Mouse (Mus musculus) thymus, adult 2 months (tissue): Measurements from ENCODE around the gene Galnt7.

Experiments
- CTCF ChIP-seq: fragments of 200-500 bp; IDR thresholded peaks from 2 replicates; pipeline ENCODE4 v1.5.1; 2012; ENCODE audit warnings: mild to moderate bottlenecking, control low read depth, low read length, moderate library complexity, borderline replicate concordance; ENCODE audit not compliant: control insufficient read depth, poor library complexity, insufficient read depth; ENCODE audit errors: extremely low read depth
- POLR2A ChIP-seq: fragments of 200-500 bp; IDR thresholded peaks from 2 replicates; pipeline ENCODE4 v1.6.1; 2012; ENCODE audit warnings: mild to moderate bottlenecking, low read length, control low read depth, moderate library complexity; ENCODE audit not compliant: control insufficient read depth, poor library complexity, insufficient read depth; ENCODE audit errors: extremely low read depth

- TF ChIP-seq CTCF: no peak
- no peak for TF ChIP-seq POLR2A
Measured at GRCm38 (mm10) chr8:57568633-57569399, 84.0 kb downstream of the Galnt7 start.
